Mouse (Mus musculus): Measurements from ENCODE around the gene Gm14548.
"Not testable (repeated sequence)": the region's sequence is repeated elsewhere in the genome, so short reads cannot be mapped to it uniquely, and the experiment has no call there.

Gene Gm14548

DNA sequence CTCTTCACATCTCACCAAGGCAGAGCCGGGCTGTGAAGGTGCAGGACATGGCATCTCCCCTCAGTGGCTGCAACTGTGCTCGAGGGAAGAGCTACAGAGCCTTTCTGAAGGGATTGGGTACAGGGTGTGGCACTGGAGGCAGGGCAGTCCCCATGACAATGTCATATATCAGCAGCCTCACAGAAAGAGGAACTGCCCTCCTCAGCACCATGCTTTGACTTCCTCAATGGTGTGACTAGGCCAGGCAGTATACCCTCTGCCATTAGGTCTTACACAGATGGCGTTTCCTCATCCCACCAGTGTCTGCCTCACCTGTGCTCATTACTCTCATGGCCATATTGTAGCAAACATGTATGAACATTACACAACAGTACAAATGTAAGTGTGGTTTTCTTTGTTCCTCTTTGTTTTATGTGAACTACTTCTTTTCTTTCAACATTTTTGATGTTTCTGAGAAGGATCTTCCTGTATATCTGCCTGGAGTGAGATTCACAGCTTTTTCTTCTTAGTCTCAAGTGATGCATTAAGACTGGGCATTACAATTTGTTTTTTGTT lies at the start of gene Gm14548:
TSS of gene Gm14548 (minus strand) at position 85 of the 555 bp plus-strand sequence.
- peak; percentile 76 to 79 for DNase-seq (ENCODE audit: low spot score in 2 of 2)

- no peak for DNase-seq (ENCODE audit: low spot score in 2 of 2)
Measured at GRCm38 (mm10) chr7:3946117-3946516, 48.2 kb upstream of the Gm14548 start.

DNA sequence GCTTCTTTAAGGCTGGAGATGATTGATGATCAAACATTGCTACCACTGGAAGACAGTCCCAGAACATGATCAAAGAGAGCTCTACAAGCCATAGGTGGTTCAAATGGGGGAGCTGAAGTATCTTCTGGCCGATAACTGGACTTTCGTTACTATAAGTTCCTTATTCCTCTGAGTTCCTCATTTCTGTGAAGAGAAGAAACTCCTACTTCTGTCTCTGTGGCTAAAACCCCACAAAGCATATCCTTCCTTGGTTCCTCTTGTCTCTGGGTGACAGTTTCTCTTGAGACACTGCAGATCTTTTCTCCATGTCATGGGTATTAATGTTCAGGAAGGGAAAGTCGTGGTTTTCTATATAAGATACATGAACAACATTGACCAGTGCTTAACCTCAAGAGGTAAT lies 43.0 kb upstream of the Gm14548 start:
- DNase-seq (ENCODE audit: low spot score in 2 of 2): peak; percentile 34 to 57

DNA sequence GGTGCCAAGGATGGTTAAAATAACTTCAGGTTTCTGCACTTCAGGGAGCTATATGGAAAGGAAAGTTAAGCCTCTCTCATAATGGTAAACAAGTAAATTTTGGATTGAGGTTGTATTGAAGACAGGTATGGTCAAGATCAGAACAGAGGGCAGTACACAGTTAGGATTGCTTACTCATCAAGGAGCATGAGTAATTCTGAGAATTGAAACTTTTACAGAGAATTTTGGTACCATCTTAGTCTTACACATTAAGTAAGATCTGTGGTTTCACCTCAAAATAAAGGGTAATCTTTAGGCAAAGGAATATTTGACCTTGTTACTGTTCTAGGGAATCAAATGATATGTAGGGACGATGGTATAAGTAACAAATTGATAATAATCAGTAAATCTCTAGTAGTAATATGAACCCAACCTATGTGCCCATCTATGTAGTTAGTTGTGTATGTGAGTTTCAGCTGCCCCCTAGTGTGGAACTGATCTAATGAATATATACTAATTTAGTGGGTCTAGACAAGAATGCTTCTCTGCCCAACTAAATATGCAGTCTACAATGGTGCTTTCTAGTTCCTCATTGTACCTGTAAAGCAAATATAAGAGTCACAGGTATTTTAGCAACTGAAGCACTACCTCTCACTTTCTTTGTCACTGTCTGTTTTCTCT lies 42.1 kb upstream of the Gm14548 start:
- DNase-seq (ENCODE audit: low spot score in 2 of 2): peak in 1 of 2 experiments; percentile 19

GRCm38 (mm10) chr7:3935473-3935872 lies 37.6 kb upstream of the Gm14548 start:
- peak in 1 of 2 experiments; percentile 5 for DNase-seq (ENCODE audit: low spot score in 2 of 2)

GRCm38 (mm10) chr7:3915387-3915786 lies 17.5 kb upstream of the Gm14548 start, which contains the start of gene Lilra6:
Lilra6 (minus strand) TSS chr7:3915503.
- DNase-seq (ENCODE audit: low spot score in 2 of 2): peak; percentile 65 to 67

GRCm38 (mm10) chr7:3903704-3904103 lies 5.8 kb upstream of the Gm14548 start:
- peak; percentile 20 to 30 for DNase-seq (ENCODE audit: low spot score in 2 of 2)

GRCm38 (mm10) chr7:3875032-3875431 lies 22.9 kb downstream of the Gm14548 start:
- DNase-seq (ENCODE audit: low spot score in 2 of 2): not testable (repeated sequence)

- DNase-seq (ENCODE audit: low spot score in 2 of 2): not testable (repeated sequence)
Measured at GRCm38 (mm10) chr7:3844951-3845350, 53.0 kb downstream of the Gm14548 start, which contains the start of gene Pira2. Pira2 (minus strand) TSS chr7:3845051.

GRCm38 (mm10) chr7:3837854-3838253 lies 60.1 kb downstream of the Gm14548 start:
- not testable (repeated sequence) for DNase-seq (ENCODE audit: low spot score in 2 of 2)

All from spleen, postnatal 36 days (tissue).